Mouse (Mus musculus) heart, embryonic 11.5 days (tissue): Measurements from ENCODE around the gene Klhl18. TPM values are rescaled to one million over a fixed set of nuclear protein-coding genes. Genes with fewer than 3 reads are reported as not detected.
"Not testable (repeated sequence)": the region's sequence is repeated elsewhere in the genome, so short reads cannot be mapped to it uniquely, and the experiment has no call there.

Source experiments
- ATAC-seq: fragments of 200-750 bp; cut with Nextera tagmentation; replicated peaks from 2 replicates; pipeline ENCODE4 v1.8.0; 2017; ENCODE audit warnings: moderate library complexity; ENCODE audit not compliant: insufficient number of reproducible peaks, low FRiP score, low TSS enrichment
- H3K27ac ChIP-seq: fragments of 300-500 bp; sonication (generic); 2 replicates; pipeline ENCODE4 v1.5.1; 2014; ENCODE audit warnings: mild to moderate bottlenecking, low read depth, low read length
- H3K27me3 ChIP-seq: fragments of 300-500 bp; sonication (generic); 2 replicates; pipeline ENCODE4 v1.6.1; 2014; ENCODE audit warnings: mild to moderate bottlenecking, low read length, mixed read lengths; ENCODE audit not compliant: control insufficient read depth, insufficient read depth
- H3K36me3 ChIP-seq: fragments of 300-500 bp; sonication (generic); 2 replicates; pipeline ENCODE4 v1.6.1; 2014; ENCODE audit warnings: mild to moderate bottlenecking, low read length, moderate library complexity, mixed read lengths; ENCODE audit not compliant: control insufficient read depth, insufficient read depth
- H3K4me1 ChIP-seq: fragments of 300-500 bp; sonication (generic); 2 replicates; pipeline ENCODE4 v1.6.1; 2014; ENCODE audit warnings: low read length; ENCODE audit not compliant: control insufficient read depth, insufficient read depth
- H3K4me2 ChIP-seq: fragments of 300-500 bp; sonication (generic); 2 replicates; pipeline ENCODE4 v1.6.1; 2014; ENCODE audit warnings: mild to moderate bottlenecking, moderate library complexity
- H3K4me3 ChIP-seq: fragments of 300-500 bp; sonication (generic); 2 replicates; pipeline ENCODE4 v1.5.1; 2014; ENCODE audit warnings: low read depth, low read length
- H3K9ac ChIP-seq: fragments of 300-500 bp; sonication (generic); 2 replicates; pipeline ENCODE4 v1.6.1; 2014; ENCODE audit warnings: mild to moderate bottlenecking, low read depth, low read length, moderate library complexity
- H3K9me3 ChIP-seq: fragments of 300-500 bp; sonication (generic); replicated peaks from 2 replicates; pipeline ENCODE4 v1.6.1; 2016; ENCODE audit warnings: low read length; ENCODE audit not compliant: control insufficient read depth
- WGBS: fragments of 180-500 bp; shearing (Covaris S2); extraction: QIAGEN DNeasy Blood & Tissue Kit; methylation state at CpG from one replicate; pipeline ENCODE4 v1.1.7; 2014; ENCODE audit not compliant: insufficient replicate concordance; 5-methylcytosine and 5-hydroxymethylcytosine counted together
- polyA plus RNA-seq: library from polyadenylated mRNA; unstranded; fragments of >200 nt; fragmentation: Nextera tagmentation; extraction: Ambion mirVana; gene quantifications from 2 replicates; pipeline ENCODE4 v1.2.1, GENCODE M21; 2014

The Klhl18 gene
- polyA plus RNA-seq, 1 experiment from 2014 or later: 7.9 TPM

DNA sequence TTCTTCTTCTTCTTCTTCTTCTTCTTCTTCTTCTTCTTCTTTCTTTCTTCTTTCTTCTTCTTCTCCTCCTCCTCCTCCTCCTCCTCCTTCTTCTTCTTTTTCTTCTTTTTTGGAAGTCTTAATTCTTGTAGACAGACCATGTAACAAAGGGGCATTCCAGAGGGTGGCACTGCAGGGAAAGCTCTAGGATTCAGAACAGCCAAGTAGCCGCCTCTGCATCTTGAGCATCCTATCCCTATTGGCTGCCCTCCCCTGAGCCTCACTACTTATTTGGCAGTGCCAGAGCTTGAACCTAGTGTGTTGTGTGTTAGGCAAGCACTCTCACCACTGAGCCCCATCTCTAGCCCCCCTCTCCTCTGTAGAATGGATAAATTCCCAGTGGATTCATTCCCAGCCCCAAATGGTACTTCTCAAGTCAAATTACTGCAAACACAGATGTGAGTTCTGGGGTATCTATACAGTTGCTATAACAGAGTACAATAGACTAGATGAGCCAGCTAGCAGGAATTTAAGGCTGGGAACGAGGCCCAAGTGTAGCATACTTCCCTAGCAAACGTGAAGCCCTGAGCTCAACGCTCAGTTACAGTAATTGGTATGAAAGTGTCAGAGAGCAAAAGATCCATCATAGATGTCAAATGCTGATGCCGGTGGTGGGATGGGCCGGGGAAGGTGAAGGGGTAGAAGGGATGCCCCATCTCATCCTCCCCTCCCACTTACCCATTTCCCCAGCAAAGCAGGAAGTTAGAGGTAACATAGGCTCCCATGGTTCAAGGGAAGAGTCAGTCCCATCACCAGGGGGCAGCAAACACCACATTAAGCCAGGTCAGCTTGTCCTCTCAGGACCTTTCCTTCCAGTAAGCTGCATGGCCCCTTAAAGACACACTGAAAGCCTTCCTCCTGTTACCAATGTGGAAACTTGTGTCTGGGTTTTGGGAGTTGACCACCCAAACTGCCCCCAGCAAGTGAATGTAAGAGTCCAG, 65.3 kb downstream of the Klhl18 start:
- Histone ChIP-seq H3K27me3 (no peaks in the 10 kb centered on the region), H3K9me3 (no peaks in the 10 kb centered on the region), H3K27ac (no peak overlapping the region), H3K9ac (no peak overlapping the region), H3K4me1 (peaks cover 7% of the 10 kb centered on the region), H3K36me3 (no peaks in the 10 kb centered on the region), H3K4me3 (no peak overlapping the region), H3K4me2 (no peak overlapping the region)
- 36% methylated on average over 6 of the region's 6 CpGs for WGBS
- no peak for ATAC-seq

- H3K4me1 ChIP-seq: peaks cover 7% of the 10 kb centered on the region
- under 1% methylated on average over 39 of the region's 39 CpGs for WGBS
- H3K36me3 ChIP-seq: no peaks in the 10 kb centered on the region
- no peaks in the 10 kb centered on the region for H3K9me3 ChIP-seq
- H3K27me3 ChIP-seq: no peaks in the 10 kb centered on the region
- H3K9ac ChIP-seq: peak within 1 kb of the TSS; percentile 86
- peak within 1 kb of the TSS; percentile 92 for H3K4me3 ChIP-seq
- ATAC-seq: peak; percentile 94
- H3K27ac ChIP-seq: peak within 1 kb of the TSS; percentile 73
- peak within 1 kb of the TSS; percentile 78 for H3K4me2 ChIP-seq
These were observed 68.3 kb downstream of the Klhl18 start, which contains the start of gene Ptpn23 for GRCm38 (mm10) chr9:110408099-110408773. TSS of gene Ptpn23 (minus strand) at chr9:110408213.

DNA sequence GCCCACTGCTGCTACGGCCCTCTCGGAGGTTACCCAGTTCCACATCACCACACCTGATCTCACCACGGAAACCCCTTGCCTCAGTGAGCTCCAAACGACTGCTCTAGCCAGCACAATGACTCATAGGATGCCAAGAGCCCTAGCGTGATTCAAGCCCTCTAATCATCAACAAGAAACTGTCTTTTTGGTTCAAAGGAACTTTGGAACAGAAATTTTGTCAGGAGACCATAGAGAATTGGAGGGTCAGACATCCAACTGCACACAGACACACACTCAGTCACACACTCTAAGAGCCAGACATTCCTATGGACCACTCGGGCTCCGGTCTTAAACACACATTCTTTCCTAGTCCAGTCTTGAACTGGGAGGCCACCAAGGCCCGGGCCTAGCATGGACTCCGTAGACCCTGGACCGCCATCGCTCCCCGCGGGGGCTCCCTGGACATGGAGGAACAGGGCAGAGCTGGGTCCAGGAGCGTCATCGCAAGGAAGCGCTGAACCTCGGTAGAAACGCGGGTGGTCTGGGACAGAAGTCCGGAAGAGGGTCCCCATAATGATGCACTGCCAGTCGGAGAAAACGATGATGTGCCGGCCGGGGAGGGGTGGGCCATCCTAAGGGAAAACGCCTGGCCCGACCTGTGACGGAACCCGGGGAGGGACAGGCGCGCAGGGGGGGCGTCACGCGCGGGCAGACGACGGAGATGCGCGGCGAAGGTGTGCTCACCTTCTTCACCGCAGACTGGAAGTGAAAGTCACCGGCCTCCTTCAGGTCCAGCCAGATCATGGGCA, 69.0 kb downstream of the Klhl18 start:
- no peaks in the 10 kb centered on the region for H3K27me3 ChIP-seq
- peak overlapping the region; percentile 86 for H3K9ac ChIP-seq
- ATAC-seq: peak; percentile 58
- peak overlapping the region; percentile 78 for H3K4me2 ChIP-seq
- H3K27ac ChIP-seq: peak overlapping the region; percentile 73
- 1% methylated on average over 40 of the region's 41 CpGs for WGBS
- no peaks in the 10 kb centered on the region for H3K9me3 ChIP-seq
- no peaks in the 10 kb centered on the region for H3K36me3 ChIP-seq
- peaks cover 7% of the 10 kb centered on the region for H3K4me1 ChIP-seq
- H3K4me3 ChIP-seq: peak overlapping the region; percentile 92

DNA sequence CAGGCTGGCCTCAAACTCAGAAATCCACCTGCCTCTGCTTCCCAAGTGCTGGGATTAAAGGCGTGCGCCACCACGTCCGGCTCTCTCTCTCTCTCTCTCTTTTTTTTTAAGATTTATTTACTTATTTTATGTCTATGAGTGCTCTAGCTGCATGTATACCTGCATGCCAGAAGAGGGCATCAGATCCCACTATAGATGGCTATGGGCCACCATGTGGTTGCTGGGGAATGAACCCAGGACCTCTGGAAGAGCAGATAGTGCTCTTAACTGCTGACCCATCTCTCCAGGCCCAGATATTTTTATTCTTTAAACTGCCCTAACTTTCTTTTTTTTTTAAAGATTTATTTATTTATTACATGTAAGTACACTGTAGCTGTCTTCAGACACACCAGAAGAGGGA, 73.3 kb downstream of the Klhl18 start:
- 89% methylated on average over 4 of the region's 4 CpGs for WGBS
- not testable (repeated sequence) for ATAC-seq, H3K9me3 ChIP-seq, H3K4me3 ChIP-seq, H3K27ac ChIP-seq, H3K27me3 ChIP-seq, H3K4me1 ChIP-seq, H3K36me3 ChIP-seq, H3K4me2 ChIP-seq, H3K9ac ChIP-seq

DNA sequence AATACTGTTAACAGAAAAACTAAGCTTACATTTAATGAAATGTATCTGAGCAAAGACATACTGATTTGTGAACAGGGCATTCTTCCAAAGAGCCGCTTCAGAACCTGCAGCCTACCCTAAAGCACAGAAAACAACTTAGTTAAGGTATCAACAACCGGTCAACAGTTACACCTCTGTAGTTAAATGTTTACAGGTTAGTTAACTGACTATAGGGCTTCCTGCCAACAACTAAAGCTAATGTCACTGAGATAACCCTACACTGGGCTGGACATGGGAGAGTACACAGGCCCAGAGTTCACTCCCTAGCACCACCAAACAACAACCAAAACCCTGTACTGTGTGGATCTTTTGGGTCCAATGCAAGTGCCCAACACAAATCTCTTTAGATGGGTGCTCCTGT, 73.8 kb downstream of the Klhl18 start:
- Histone ChIP-seq H3K36me3 (0 out of 2 replicates have a peak, but pooled peaks cover 3% of the 10 kb centered on the region), H3K4me3 (no peak overlapping the region), H3K4me1 (peaks cover 9% of the 10 kb centered on the region), H3K4me2 (no peak overlapping the region), H3K27me3 (no peaks in the 10 kb centered on the region), H3K27ac (no peak overlapping the region), H3K9ac (no peak overlapping the region), H3K9me3 (no peaks in the 10 kb centered on the region)
- no peak for ATAC-seq
- 89% methylated on average over 2 of the region's 2 CpGs for WGBS

DNA sequence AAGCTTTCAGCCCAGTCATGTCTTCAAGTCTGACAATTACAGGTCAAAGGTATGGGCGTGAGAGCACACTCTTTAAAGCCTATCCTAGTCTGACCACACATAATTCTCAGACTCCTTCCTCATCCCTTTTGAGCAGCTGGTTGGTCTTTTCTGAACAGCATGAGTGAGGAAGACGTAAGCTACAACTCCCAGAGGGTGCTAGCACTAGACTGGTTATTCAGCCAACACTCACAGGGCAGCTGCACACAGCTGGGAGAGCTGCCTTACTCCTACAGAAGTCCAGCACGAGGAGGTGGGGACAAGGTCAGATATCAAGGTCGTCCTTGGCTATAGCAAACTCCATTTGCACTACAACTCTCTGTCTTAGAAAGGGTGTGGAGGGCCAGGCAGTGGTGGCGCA, 75.8 kb downstream of the Klhl18 start:
- Histone ChIP-seq H3K9ac (no peak overlapping the region), H3K36me3 (peaks cover 8% of the 10 kb centered on the region; the same call in 1 of the 2 replicates), H3K9me3 (no peaks in the 10 kb centered on the region), H3K4me2 (no peak overlapping the region), H3K27ac (no peak overlapping the region), H3K4me1 (0 out of 2 replicates have a peak, but pooled peaks cover 2% of the 10 kb centered on the region), H3K4me3 (no peak overlapping the region), H3K27me3 (no peaks in the 10 kb centered on the region)
- ATAC-seq: no peak
- 75% methylated on average over 5 of the region's 5 CpGs for WGBS

- Histone ChIP-seq H3K36me3 (peaks cover 40% of the 10 kb centered on the region), H3K4me3 (no peak overlapping the region), H3K27me3 (no peaks in the 10 kb centered on the region), H3K4me2 (no peak overlapping the region), H3K9ac (no peak overlapping the region), H3K4me1 (no peaks in the 10 kb centered on the region), H3K27ac (no peak overlapping the region), H3K9me3 (no peaks in the 10 kb centered on the region)
- no peak for ATAC-seq
- WGBS: 89% methylated on average over 4 of the region's 4 CpGs
These were observed 83.2 kb downstream of the Klhl18 start for GRCm38 (mm10) chr9:110393295-110393694.

DNA sequence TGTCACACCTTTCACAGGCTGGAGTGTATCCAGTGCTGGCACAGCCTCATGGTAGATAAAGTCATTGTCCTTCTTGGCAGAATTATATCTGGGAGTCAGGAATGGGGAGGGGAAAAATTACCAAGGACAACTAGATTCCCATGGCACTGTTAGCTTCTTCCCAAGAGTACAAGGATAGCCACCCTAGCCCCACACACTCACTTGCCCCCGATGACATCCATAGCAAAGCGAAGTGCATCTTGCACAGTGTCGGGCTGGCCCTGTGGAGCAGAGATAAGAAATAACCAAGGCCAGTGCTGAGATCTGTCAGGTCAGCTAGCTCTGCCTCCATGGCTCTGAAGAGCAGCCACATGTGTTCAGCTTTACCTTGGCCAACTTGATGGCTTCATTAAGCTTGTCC, 85.7 kb downstream of the Klhl18 start:
- H3K27ac ChIP-seq: no peak overlapping the region
- H3K4me2 ChIP-seq: no peak overlapping the region
- no peak overlapping the region for H3K4me3 ChIP-seq
- no peaks in the 10 kb centered on the region for H3K9me3 ChIP-seq
- WGBS: 93% methylated on average over 3 of the region's 3 CpGs
- peaks cover 55% of the 10 kb centered on the region for H3K36me3 ChIP-seq
- H3K9ac ChIP-seq: no peak overlapping the region
- H3K4me1 ChIP-seq: no peaks in the 10 kb centered on the region
- no peak for ATAC-seq
- H3K27me3 ChIP-seq: no peaks in the 10 kb centered on the region
